Mouse (Mus musculus) liver, embryonic 14.5 days (tissue): Measurements from ENCODE around the gene Pde4b.

Experiments
- CTCF ChIP-seq: IDR thresholded peaks from 2 replicates; pipeline ENCODE4 v1.5.1; 2016; ENCODE audit warnings: antibody characterized with exemption, low read depth, control low read depth
- EP300 ChIP-seq: IDR thresholded peaks from 2 replicates; pipeline ENCODE4 v1.6.1; 2016; ENCODE audit warnings: antibody characterized with exemption, low read depth

GRCm38 (mm10) chr4:102429730-102430341, 342.5 kb downstream of the Pde4b start:
- TF ChIP-seq CTCF (no peak), EP300 (no peak)
